Mouse (Mus musculus) MEL (cell line): ENCODE measurements around the gene Oscp1. TPM values are rescaled to one million over a fixed set of nuclear protein-coding genes. Genes with fewer than 3 reads are reported as not detected.

ENCODE experiments used
- DNase-seq: peaks from one replicate; pipeline ENCODE4 v3.0.0; 2011; ENCODE audit warnings: low read depth, low spot score
- H3K27ac ChIP-seq: 2 replicates; pipeline ENCODE4 v1.5.1; 2012; ENCODE audit warnings: low read depth, mild to moderate bottlenecking, control low read depth, low read length, moderate library complexity; ENCODE audit not compliant: control insufficient read depth
- H3K27me3 ChIP-seq, 2 experiments: fragments of 150-350 bp in 1 of 2; sonication (generic) in 1 of 2; 2 replicates each; pipeline ENCODE4 v1.6.1; 2012; ENCODE audit warnings: low read length in 2 of 2, mild to moderate bottlenecking in 2 of 2, improper control_type of control experiment in 1 of 2, moderate library complexity in 1 of 2; ENCODE audit not compliant: insufficient read depth in 2 of 2, control insufficient read depth in 1 of 2
- H3K36me3 ChIP-seq, 2 experiments: 2 replicates each; pipeline ENCODE4 v1.6.1; 2012 to 2014; ENCODE audit warnings: low read length in 2 of 2, improper control_type of control experiment in 1 of 2, inconsistent platforms in 1 of 2, mild to moderate bottlenecking in 1 of 2; ENCODE audit not compliant: insufficient read depth in 2 of 2, control insufficient read depth in 1 of 2
- H3K4me1 ChIP-seq, 2 experiments: fragments of 150-350 bp in 1 of 2; sonication (generic) in 1 of 2; 2 replicates each; pipeline ENCODE4 v1.6.1; 2012; ENCODE audit warnings: low read length in 2 of 2, improper control_type of control experiment in 1 of 2, mild to moderate bottlenecking in 1 of 2; ENCODE audit not compliant: insufficient read depth in 2 of 2, control insufficient read depth in 1 of 2
- H3K4me3 ChIP-seq, 2 experiments: fragments of 150-350 bp in 1 of 2; sonication (generic) in 1 of 2; 2 replicates each; pipeline ENCODE4 v1.5.1; 2012; ENCODE audit warnings: low read depth in 2 of 2, low read length in 2 of 2, mild to moderate bottlenecking in 2 of 2, moderate library complexity in 2 of 2, control low read depth in 1 of 2, improper control_type of control experiment in 1 of 2; ENCODE audit not compliant: control insufficient read depth in 1 of 2, insufficient read depth in 1 of 2
- H3K79me2 ChIP-seq: 2 replicates; pipeline ENCODE4 v1.6.1; 2012; ENCODE audit warnings: mild to moderate bottlenecking, low read length, moderate library complexity; ENCODE audit not compliant: control insufficient read depth, poor library complexity, insufficient read depth
- H3K9ac ChIP-seq: 2 replicates; pipeline ENCODE4 v1.6.1; 2012; ENCODE audit warnings: low read depth, mild to moderate bottlenecking, control low read depth, low read length, moderate library complexity; ENCODE audit not compliant: control insufficient read depth, poor library complexity, severe bottlenecking
- H3K9me3 ChIP-seq: fragments of 150-350 bp; sonication (generic); replicated peaks from 2 replicates; pipeline ENCODE4 v1.6.1; 2012; ENCODE audit warnings: mild to moderate bottlenecking, low read length, improper control_type of control experiment, moderate library complexity; ENCODE audit not compliant: insufficient read depth
- BHLHE40 ChIP-seq: IDR thresholded peaks from 2 replicates; pipeline ENCODE4 v1.6.1; 2012; ENCODE audit warnings: low read depth, mild to moderate bottlenecking, inconsistent platforms, low read length, improper control_type of control experiment, borderline replicate concordance
- CHD1 ChIP-seq: IDR thresholded peaks from 2 replicates; pipeline ENCODE4 v1.6.1; 2012; ENCODE audit warnings: low read depth, mild to moderate bottlenecking, inconsistent platforms, low read length, improper control_type of control experiment
- CHD2 ChIP-seq: IDR thresholded peaks from 2 replicates; pipeline ENCODE4 v1.6.1; 2011; ENCODE audit warnings: low read length, improper control_type of control experiment
- CTCF ChIP-seq, 3 experiments: IDR thresholded peaks in 2 of 3; conservative IDR thresholded peaks in 1 of 3; 2 replicates each; pipeline ENCODE4 v1.5.1; 2011 to 2012; ENCODE audit warnings: low read length in 3 of 3, low read depth in 2 of 3, mild to moderate bottlenecking in 2 of 3, improper control_type of control experiment in 1 of 3, inconsistent platforms in 1 of 3, mixed read lengths in 1 of 3, moderate library complexity in 1 of 3; ENCODE audit not compliant: control insufficient read depth in 1 of 3, insufficient read depth in 1 of 3, poor library complexity in 1 of 3, severe bottlenecking in 1 of 3
- E2F4 ChIP-seq: IDR thresholded peaks from 2 replicates; pipeline ENCODE4 v1.6.1; 2011; ENCODE audit warnings: low read depth, low read length, improper control_type of control experiment, borderline replicate concordance
- ELF1 ChIP-seq: IDR thresholded peaks from 2 replicates; pipeline ENCODE4 v1.6.1; 2014; ENCODE audit warnings: low read depth, mild to moderate bottlenecking, inconsistent platforms, low read length, improper control_type of control experiment, moderate library complexity
- EP300 ChIP-seq, 2 experiments: IDR thresholded peaks; 2 replicates each; pipeline ENCODE4 v1.6.1; 2011; ENCODE audit warnings: improper control_type of control experiment in 2 of 2, low read length in 2 of 2, low read depth in 1 of 2, mild to moderate bottlenecking in 1 of 2
- ETS1 ChIP-seq: IDR thresholded peaks from 2 replicates; pipeline ENCODE4 v1.6.1; 2012; ENCODE audit warnings: low read depth, mild to moderate bottlenecking, inconsistent platforms, low read length, improper control_type of control experiment, moderate library complexity
- GABPA ChIP-seq: IDR thresholded peaks from 2 replicates; pipeline ENCODE4 v1.6.1; 2012; ENCODE audit warnings: low read depth, mild to moderate bottlenecking, inconsistent platforms, low read length, improper control_type of control experiment, moderate library complexity
- GATA1 ChIP-seq: IDR thresholded peaks from 2 replicates; pipeline ENCODE4 v1.6.1; 2011; ENCODE audit warnings: low read depth, low read length, improper control_type of control experiment
- HCFC1 ChIP-seq: IDR thresholded peaks from 2 replicates; pipeline ENCODE4 v1.6.1; 2012; ENCODE audit warnings: low read depth, mild to moderate bottlenecking, inconsistent platforms, low read length, improper control_type of control experiment, moderate library complexity
- JUND ChIP-seq: IDR thresholded peaks from 2 replicates; pipeline ENCODE4 v1.6.1; 2011; ENCODE audit warnings: low read depth, mild to moderate bottlenecking, improper control_type of control experiment, low read length
- KAT2A ChIP-seq: conservative IDR thresholded peaks from 2 replicates; pipeline ENCODE4 v1.6.1; 2012; ENCODE audit warnings: low read depth, low read length, improper control_type of control experiment, inconsistent platforms
- MAFK ChIP-seq: IDR thresholded peaks from 2 replicates; pipeline ENCODE4 v1.6.1; 2011; ENCODE audit warnings: low read depth, mild to moderate bottlenecking, low read length, improper control_type of control experiment, borderline replicate concordance
- MAX ChIP-seq: IDR thresholded peaks from 2 replicates; pipeline ENCODE4 v1.6.1; 2011; ENCODE audit warnings: low read length, improper control_type of control experiment
- MAZ ChIP-seq: IDR thresholded peaks from 2 replicates; pipeline ENCODE4 v1.6.1; 2012; ENCODE audit warnings: low read depth, mild to moderate bottlenecking, inconsistent platforms, low read length, improper control_type of control experiment
- MEF2A ChIP-seq: IDR thresholded peaks from 2 replicates; pipeline ENCODE4 v1.6.1; 2014; ENCODE audit warnings: low read depth, mild to moderate bottlenecking, inconsistent platforms, low read length, improper control_type of control experiment; ENCODE audit not compliant: poor library complexity, insufficient replicate concordance, severe bottlenecking; ENCODE audit errors: extremely low read depth
- MXI1 ChIP-seq: IDR thresholded peaks from 2 replicates; pipeline ENCODE4 v1.6.1; 2011; ENCODE audit warnings: mild to moderate bottlenecking, low read depth, low read length, improper control_type of control experiment
- MYB ChIP-seq: IDR thresholded peaks from 2 replicates; pipeline ENCODE4 v1.6.1; 2011; ENCODE audit warnings: mild to moderate bottlenecking, low read depth, low read length, improper control_type of control experiment
- MYC ChIP-seq: IDR thresholded peaks from 2 replicates; pipeline ENCODE4 v1.6.1; 2011; ENCODE audit warnings: low read depth, mild to moderate bottlenecking, low read length, improper control_type of control experiment, moderate library complexity
- NRF1 ChIP-seq: IDR thresholded peaks from 2 replicates; pipeline ENCODE4 v1.6.1; 2014; ENCODE audit warnings: low read depth, mild to moderate bottlenecking, inconsistent platforms, low read length, improper control_type of control experiment, moderate library complexity; ENCODE audit not compliant: poor library complexity, insufficient read depth, severe bottlenecking
- POLR2A ChIP-seq, 2 experiments: IDR thresholded peaks; 2 replicates each; pipeline ENCODE4 v1.6.1; 2011 to 2012; ENCODE audit warnings: low read length in 2 of 2, mild to moderate bottlenecking in 2 of 2, control low read depth in 1 of 2, improper control_type of control experiment in 1 of 2, low read depth in 1 of 2, moderate library complexity in 1 of 2; ENCODE audit not compliant: control insufficient read depth in 1 of 2, insufficient read depth in 1 of 2, poor library complexity in 1 of 2
- POLR2AphosphoS2 ChIP-seq: IDR thresholded peaks from 2 replicates; pipeline ENCODE4 v1.6.1; 2011; ENCODE audit warnings: low read length, improper control_type of control experiment
- POLR2AphosphoS5 ChIP-seq: IDR thresholded peaks from 2 replicates; pipeline ENCODE4 v1.6.1; 2012; ENCODE audit warnings: low read depth, borderline replicate concordance, mild to moderate bottlenecking, inconsistent platforms, low read length, moderate library complexity, mixed read lengths
- RAD21 ChIP-seq: IDR thresholded peaks from 2 replicates; pipeline ENCODE4 v1.6.1; 2011; ENCODE audit warnings: mild to moderate bottlenecking, low read depth, low read length, improper control_type of control experiment
- RCOR1 ChIP-seq: IDR thresholded peaks from 2 replicates; pipeline ENCODE4 v1.6.1; 2012; ENCODE audit warnings: low read depth, mild to moderate bottlenecking, inconsistent platforms, low read length, improper control_type of control experiment
- SIN3A ChIP-seq: IDR thresholded peaks from 2 replicates; pipeline ENCODE4 v1.6.1; 2012; ENCODE audit warnings: low read length, improper control_type of control experiment, inconsistent platforms
- SMC3 ChIP-seq: IDR thresholded peaks from 2 replicates; pipeline ENCODE4 v1.6.1; 2011; ENCODE audit warnings: low read depth, low read length, improper control_type of control experiment
- TBP ChIP-seq: IDR thresholded peaks from 2 replicates; pipeline ENCODE4 v1.8.0; 2011; ENCODE audit warnings: low read depth, low read length, improper control_type of control experiment
- TCF12 ChIP-seq: IDR thresholded peaks from 2 replicates; pipeline ENCODE4 v1.6.1; 2014; ENCODE audit warnings: low read depth, mild to moderate bottlenecking, inconsistent platforms, low read length, improper control_type of control experiment, moderate library complexity
- UBTF ChIP-seq: IDR thresholded peaks from 2 replicates; pipeline ENCODE4 v1.6.1; 2012; ENCODE audit warnings: low read depth, mild to moderate bottlenecking, inconsistent platforms, low read length, improper control_type of control experiment, moderate library complexity, borderline replicate concordance; ENCODE audit not compliant: insufficient read depth
- USF1 ChIP-seq: IDR thresholded peaks from 2 replicates; pipeline ENCODE4 v1.6.1; 2014; ENCODE audit warnings: low read depth, mild to moderate bottlenecking, inconsistent platforms, low read length, improper control_type of control experiment, moderate library complexity
- USF2 ChIP-seq, 2 experiments: IDR thresholded peaks; 2 replicates each; pipeline ENCODE4 v1.6.1; 2011 to 2012; ENCODE audit warnings: improper control_type of control experiment in 2 of 2, low read length in 2 of 2, borderline replicate concordance in 1 of 2, inconsistent platforms in 1 of 2, low read depth in 1 of 2, mild to moderate bottlenecking in 1 of 2; ENCODE audit not compliant: insufficient read depth in 1 of 2
- ZC3H11A ChIP-seq: IDR thresholded peaks from 2 replicates; pipeline ENCODE4 v1.6.1; 2012; ENCODE audit warnings: low read depth, mild to moderate bottlenecking, inconsistent platforms, low read length, improper control_type of control experiment
- ZKSCAN1 ChIP-seq: IDR thresholded peaks from 2 replicates; pipeline ENCODE4 v1.6.1; 2012; ENCODE audit warnings: low read depth, mild to moderate bottlenecking, inconsistent platforms, low read length, improper control_type of control experiment, moderate library complexity
- ZMIZ1 ChIP-seq: IDR thresholded peaks from 2 replicates; pipeline ENCODE4 v1.6.1; 2012; ENCODE audit warnings: low read depth, mild to moderate bottlenecking, inconsistent platforms, low read length, improper control_type of control experiment, moderate library complexity
- ZNF384 ChIP-seq: IDR thresholded peaks from 2 replicates; pipeline ENCODE4 v1.6.1; 2012; ENCODE audit warnings: low read depth, mild to moderate bottlenecking, inconsistent platforms, low read length, improper control_type of control experiment
- polyA plus RNA-seq, 2 experiments: library from polyadenylated mRNA; stranded (reverse) in 1 of 2; unstranded in 1 of 2; fragments of >175 nt in 1 of 2; fragments of >200 nt in 1 of 2; gene quantifications; 2 replicates each; pipeline versions ENCODE4 v1.2.1 to v1.2.4; 2012; ENCODE audit warnings: low replicate concordance in 2 of 2, low read depth in 1 of 2; ENCODE audit not compliant: insufficient read length in 2 of 2, insufficient read depth in 1 of 2, missing spikeins in 1 of 2
- total RNA-seq: library from RNA; depleted of rRNA; stranded (reverse); fragments of 300-350 nt; gene quantifications from 2 replicates; pipeline ENCODE4 v1.2.3, GENCODE M21; 2012

The Oscp1 gene
- total and polyA plus RNA-seq, 3 experiments: 5.7 to 7.6 TPM; not detected in 1

- no peaks in the 10 kb centered on the region for H3K9me3 ChIP-seq
- peaks cover 12 to 38% of the 10 kb centered on the region in 2 experiments for H3K4me1 ChIP-seq
- peak; percentile 88 for DNase-seq
- H3K9ac ChIP-seq: no peak overlapping the region
- H3K27ac ChIP-seq: peak overlapping the region; percentile 54
- peak overlapping the region in 1 of 2 experiments; percentile 32; a peak in 1 of 4 replicates for H3K4me3 ChIP-seq
- peaks cover 0 to 20% of the 10 kb centered on the region in 2 experiments; a peak in 2 of 4 replicates for H3K36me3 ChIP-seq
- no peaks in the 10 kb centered on the region for H3K79me2 ChIP-seq
- no peaks in the 10 kb centered on the region for H3K27me3 ChIP-seq
- no peak for TF ChIP-seq NRF1
- peak; percentile 70 for TF ChIP-seq SIN3A
- TF ChIP-seq ZKSCAN1: no peak
- TF ChIP-seq TBP: no peak
- TF ChIP-seq USF1: 0 out of 2 replicates have a peak, but pooled peaks have one; percentile 4
- 0 out of 2 replicates have a peak, but pooled peaks have one; percentile 27 for TF ChIP-seq ZMIZ1
- no peak for TF ChIP-seq HCFC1
- peak; percentile 85 for TF ChIP-seq MAZ
- no peak for TF ChIP-seq JUND
- no peak for TF ChIP-seq UBTF
- TF ChIP-seq GATA1: peak; percentile 94
- TF ChIP-seq CHD2: 0 out of 2 replicates have a peak, but pooled peaks have one; percentile 18
- peak; percentile 87 for TF ChIP-seq ETS1
- TF ChIP-seq SMC3: no peak
- no peak for TF ChIP-seq ZC3H11A
- no peak for TF ChIP-seq POLR2AphosphoS5
- no peak for TF ChIP-seq RAD21
- peak; percentile 92 to 96 for TF ChIP-seq EP300 (IDR thresholded peaks at IDR 0.05; ENCODE audit: low read depth in 1 of 2, low read length in 2 of 2)
- no peak for TF ChIP-seq CHD1
- no peak for TF ChIP-seq GABPA
- TF ChIP-seq CTCF (IDR thresholded peaks at IDR 0.05 in 2 of 3, conservative IDR thresholded peaks at IDR 0.05 in 1 of 3; ENCODE audit: control insufficient read depth in 1 of 3, insufficient read depth in 1 of 3, low read depth in 2 of 3, low read length in 3 of 3, poor library complexity in 1 of 3, severe bottlenecking in 1 of 3): no peak
- no peak for TF ChIP-seq POLR2A (IDR thresholded peaks at IDR 0.05; ENCODE audit: control insufficient read depth in 1 of 2, insufficient read depth in 1 of 2, low read depth in 1 of 2, low read length in 2 of 2, poor library complexity in 1 of 2)
- peak; percentile 83 for TF ChIP-seq MAFK
- no peak for TF ChIP-seq USF2 (IDR thresholded peaks at IDR 0.05; ENCODE audit: borderline replicate concordance in 1 of 2, insufficient read depth in 1 of 2, low read depth in 1 of 2, low read length in 2 of 2)
- TF ChIP-seq MYC: 0 out of 2 replicates have a peak, but pooled peaks have one; percentile 34
- TF ChIP-seq E2F4: no peak
- no peak for TF ChIP-seq KAT2A
- TF ChIP-seq RCOR1: peak; percentile 96
- 0 out of 2 replicates have a peak, but pooled peaks have one; percentile 33 for TF ChIP-seq MAX
- TF ChIP-seq MEF2A: no peak
- TF ChIP-seq TCF12: peak; percentile 95
- TF ChIP-seq BHLHE40: no peak
- peak; percentile 47 for TF ChIP-seq MXI1
- no peak for TF ChIP-seq POLR2AphosphoS2
- TF ChIP-seq ZNF384: peak; percentile 79
- 0 out of 2 replicates have a peak, but pooled peaks have one; percentile 8 for TF ChIP-seq MYB
- TF ChIP-seq ELF1: peak; percentile 42; the same call in 1 of the 2 replicates
Observed at GRCm38 (mm10) chr4:126027980-126028379, 30.4 kb upstream of the Oscp1 start.
